Mouse (Mus musculus) G1E (cell line): ENCODE data around the gene Smc3.

Experiments used
- CTCF ChIP-seq: IDR thresholded peaks from 2 replicates; pipeline ENCODE4 v1.5.1; 2012; ENCODE audit warnings: low read depth, low read length, inconsistent platforms, mixed read lengths
- GATA1 ChIP-seq: IDR thresholded peaks from 2 replicates; pipeline ENCODE4 v1.6.1; 2012; ENCODE audit warnings: borderline replicate concordance, low read length, inconsistent platforms, mixed read lengths

DNA sequence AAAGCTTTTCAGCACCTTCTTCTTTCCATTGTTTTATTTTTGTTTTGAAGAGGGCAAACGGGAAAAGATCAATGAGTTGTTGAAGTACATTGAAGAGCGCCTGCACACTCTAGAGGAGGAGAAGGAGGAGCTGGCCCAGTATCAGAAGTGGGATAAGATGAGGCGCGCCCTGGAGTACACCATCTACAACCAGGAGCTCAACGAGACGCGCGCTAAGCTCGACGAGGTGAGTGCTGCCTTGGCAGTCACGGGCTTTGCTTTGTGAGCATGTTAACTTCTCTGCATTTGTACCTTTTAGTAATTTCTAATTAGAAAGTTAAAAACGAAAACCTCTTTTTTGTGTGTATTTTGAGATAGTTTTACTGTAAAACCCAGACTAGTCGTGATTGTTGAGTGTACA is 21.5 kb downstream of the Smc3 start:
- TF ChIP-seq CTCF (no peak), GATA1 (no peak)
